Mouse (Mus musculus): ENCODE data around the gene Gja10. TPM values are rescaled to one million over a fixed set of nuclear protein-coding genes. Genes with fewer than 3 reads are reported as not detected.

Gja10 gene
- polyA plus RNA-seq, 1 experiment from 2014 or later, result not detected

- Histone ChIP-seq H3K27ac (no peak overlapping the region), H3K9me3 (no peaks in the 10 kb centered on the region), H3K4me1 (no peaks in the 10 kb centered on the region), H3K27me3 (replicated peaks) (no peaks in the 10 kb centered on the region), H3K9ac (no peak overlapping the region), H3K4me2 (no peak overlapping the region), H3K4me3 (replicated peaks) (no peak overlapping the region), H3K36me3 (peaks cover 5% of the 10 kb centered on the region; the same call in 1 of the 2 replicates)
- WGBS, result 20% methylated on average over 6 of the region's 6 CpGs
- no peak for ATAC-seq (ENCODE audit: insufficient read depth, low FRiP score, low read depth)
Observed at GRCm38 (mm10) chr4:32560246-32560645, 42.3 kb downstream of the Gja10 start.

- H3K9ac ChIP-seq, result no peak overlapping the region
- no peak overlapping the region for H3K4me3 ChIP-seq (replicated peaks)
- H3K36me3 ChIP-seq, result no peaks in the 10 kb centered on the region
- WGBS, result 84% methylated on average over 7 of the region's 7 CpGs
- H3K4me2 ChIP-seq, result no peak overlapping the region
- H3K9me3 ChIP-seq, result no peaks in the 10 kb centered on the region
- H3K4me1 ChIP-seq, result no peaks in the 10 kb centered on the region
- no peak for ATAC-seq (ENCODE audit: insufficient read depth, low FRiP score, low read depth)
- no peaks in the 10 kb centered on the region for H3K27me3 ChIP-seq (replicated peaks)
- H3K27ac ChIP-seq, result no peak overlapping the region
Observed at GRCm38 (mm10) chr4:32555506-32555905, 47.1 kb downstream of the Gja10 start.

DNA sequence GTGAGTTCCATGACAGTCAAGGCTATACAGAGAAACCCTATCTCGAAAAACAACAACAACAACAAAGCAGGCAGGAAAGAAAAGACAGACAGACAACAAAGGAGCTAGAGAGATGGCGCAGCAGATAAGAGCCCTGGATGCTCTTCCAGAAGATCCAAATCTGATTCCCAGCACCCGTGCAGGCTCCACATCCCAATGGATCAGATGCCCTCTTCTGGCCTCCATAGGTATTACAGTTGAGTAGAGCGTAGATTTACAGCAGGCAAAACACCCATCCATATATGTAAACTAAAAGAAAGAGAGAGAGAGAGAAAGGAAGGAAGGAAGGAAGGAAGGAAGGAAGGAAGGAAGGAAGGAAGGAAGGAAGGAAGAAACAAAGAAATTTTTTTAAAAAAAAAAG is 51.2 kb downstream of the Gja10 start:
- Histone ChIP-seq H3K36me3 (no peaks in the 10 kb centered on the region), H3K27ac (no peak overlapping the region), H3K4me1 (no peaks in the 10 kb centered on the region), H3K27me3 (replicated peaks) (no peaks in the 10 kb centered on the region), H3K9ac (no peak overlapping the region), H3K4me3 (replicated peaks) (no peak overlapping the region), H3K4me2 (no peak overlapping the region), H3K9me3 (no peaks in the 10 kb centered on the region)
- ATAC-seq (ENCODE audit: insufficient read depth, low FRiP score, low read depth), result no peak
- WGBS, result 50% methylated on average over 4 of the region's 4 CpGs

- Histone ChIP-seq H3K27me3 (replicated peaks) (no peaks in the 10 kb centered on the region), H3K27ac (no peak overlapping the region), H3K9me3 (no peaks in the 10 kb centered on the region), H3K4me1 (no peaks in the 10 kb centered on the region), H3K4me2 (no peak overlapping the region), H3K4me3 (replicated peaks) (no peak overlapping the region), H3K36me3 (no peaks in the 10 kb centered on the region), H3K9ac (no peak overlapping the region)
- WGBS, result 87% methylated on average over 1 of the region's 1 CpGs
- no peak for ATAC-seq (ENCODE audit: insufficient read depth, low FRiP score, low read depth)
Observed at GRCm38 (mm10) chr4:32549150-32549549, 53.4 kb downstream of the Gja10 start.

Other genes with a start within 250 kb of the Gja10 start
- gene Casp8ap2, start 12.7 kb upstream of the Gja10 start, polyA plus RNA-seq (2015; fragmentation: Nextera tagmentation; extraction: Ambion mirVana), result 51.1 and 55.9 TPM in 2 replicates
- 12.3 and 15.3 TPM in 2 replicates for gene Mdn1, start 54.4 kb upstream of the Gja10 start, polyA plus RNA-seq (2015; fragmentation: Nextera tagmentation; extraction: Ambion mirVana)
- gene Lyrm2, start 197.5 kb upstream of the Gja10 start, polyA plus RNA-seq (2015; fragmentation: Nextera tagmentation; extraction: Ambion mirVana), result 91.3 and 101 TPM in 2 replicates